Mouse (Mus musculus): ENCODE measurements around the gene Ubtd1.

Gene Ubtd1

DNA sequence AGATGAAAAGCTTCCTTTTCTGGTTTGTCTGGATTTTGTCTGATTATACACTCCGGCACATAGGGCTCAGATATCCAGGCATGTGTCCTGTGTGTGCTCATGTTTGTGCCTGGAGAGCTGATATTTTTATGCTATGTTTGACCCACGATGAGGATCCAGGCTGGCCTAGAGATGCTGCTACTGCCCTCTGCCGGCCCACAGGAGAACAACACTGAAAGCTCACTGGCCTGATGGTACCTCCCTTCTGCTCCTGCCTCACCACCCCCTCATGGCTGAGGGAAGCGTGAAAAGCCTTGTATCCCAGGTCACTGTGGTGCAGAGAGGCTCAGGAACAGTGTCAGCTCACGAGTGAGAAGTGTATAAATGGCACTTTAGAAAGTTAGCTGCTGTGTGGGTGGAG lies 44.6 kb downstream of the Ubtd1 start:
- DNase-seq: peak; percentile 74

DNA sequence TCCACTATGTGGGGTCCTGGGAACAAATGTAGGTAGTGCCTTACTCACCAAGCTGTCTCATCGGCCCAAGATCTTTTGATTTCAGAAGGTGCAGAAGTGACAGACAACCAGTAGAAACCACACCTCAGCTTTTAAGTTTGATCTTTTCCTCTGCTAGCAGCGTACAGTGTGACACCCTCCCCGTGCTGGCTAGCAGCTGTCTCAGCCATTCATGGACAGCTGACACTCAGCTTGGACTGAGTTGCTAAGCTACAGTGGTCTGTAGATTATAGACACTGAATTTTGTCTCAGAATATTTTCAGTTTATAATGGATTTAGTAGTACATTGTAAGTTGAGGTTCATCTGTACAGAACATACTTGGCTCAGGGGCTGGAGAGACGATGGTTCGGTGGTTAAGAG lies 49.5 kb downstream of the Ubtd1 start:
- DNase-seq: no peak

DNA sequence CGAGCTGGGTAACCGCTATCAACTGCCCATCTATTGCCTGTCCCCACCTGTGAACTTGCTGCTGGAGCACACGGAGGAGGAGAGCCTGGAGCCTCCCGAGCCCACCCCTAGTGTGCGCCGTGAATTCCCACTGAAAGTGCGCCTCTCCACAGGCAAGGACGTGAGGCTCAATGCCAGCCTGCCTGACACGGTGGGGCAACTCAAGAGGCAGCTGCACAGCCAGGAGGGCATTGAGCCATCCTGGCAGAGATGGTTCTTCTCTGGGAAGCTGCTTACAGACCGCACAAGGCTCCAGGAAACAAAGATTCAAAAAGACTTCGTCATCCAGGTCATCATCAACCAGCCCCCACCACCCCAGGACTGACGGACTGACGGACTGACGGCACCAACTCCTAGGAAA lies 52.0 kb downstream of the Ubtd1 start:
- no peak for DNase-seq

DNA sequence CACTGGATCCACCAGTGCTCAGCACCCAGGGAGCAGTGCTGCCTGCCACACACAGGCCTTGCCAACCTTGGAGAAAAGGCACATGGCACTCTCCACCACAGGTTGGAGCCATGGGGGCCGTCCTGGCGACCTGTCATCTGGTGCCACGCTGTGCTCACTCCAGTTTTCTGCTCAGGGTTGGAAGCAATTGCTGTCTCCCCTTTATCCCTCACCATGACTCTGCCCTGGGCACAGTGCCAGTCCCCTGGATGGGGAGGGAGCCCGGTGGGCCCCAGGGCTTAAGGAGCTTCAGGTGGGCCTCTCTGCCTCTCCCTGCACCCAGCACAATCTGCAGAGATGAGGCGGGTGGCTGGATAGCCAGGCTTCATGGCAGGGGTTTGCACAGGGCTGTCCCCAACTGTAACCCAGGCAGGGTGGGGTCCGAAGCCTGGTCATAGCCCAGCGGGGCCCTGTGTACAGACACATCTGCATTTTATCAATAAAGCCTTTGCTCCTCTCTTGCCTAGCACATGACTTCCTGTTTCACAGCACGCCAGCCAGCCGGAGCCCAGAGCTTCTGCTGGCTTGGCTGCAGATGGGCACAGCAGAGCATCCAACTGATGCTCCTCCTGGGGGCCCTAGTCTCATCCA lies 52.7 kb downstream of the Ubtd1 start:
- no peak for DNase-seq

DNA sequence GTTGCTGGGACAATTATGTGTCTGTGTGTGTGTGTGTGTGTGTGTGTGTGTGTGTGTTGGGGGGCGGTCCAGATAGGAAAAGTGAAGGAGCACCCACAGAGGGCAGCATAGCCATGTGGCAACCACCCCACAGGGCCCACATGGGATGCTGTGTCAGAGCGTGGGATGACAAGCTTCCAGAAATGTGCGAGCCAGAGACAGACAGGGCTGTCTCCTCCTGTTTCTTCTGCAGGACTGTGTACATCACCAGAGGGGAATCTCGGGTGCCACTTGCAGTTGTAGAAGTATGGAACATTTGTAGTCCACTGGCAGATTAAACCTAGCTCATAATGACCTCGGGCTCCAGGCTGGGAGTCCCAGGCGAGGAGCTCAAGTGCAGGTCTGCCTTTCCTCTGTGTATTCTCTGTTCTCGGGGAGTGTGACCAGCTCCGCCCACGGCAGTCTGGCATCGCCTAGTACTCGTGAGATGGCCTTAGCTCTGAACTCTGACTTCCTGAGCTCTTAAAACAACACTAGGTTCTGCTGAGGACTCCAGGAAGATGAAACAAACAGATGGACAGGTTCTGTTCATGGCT lies 53.4 kb downstream of the Ubtd1 start:
- no peak for DNase-seq

DNA sequence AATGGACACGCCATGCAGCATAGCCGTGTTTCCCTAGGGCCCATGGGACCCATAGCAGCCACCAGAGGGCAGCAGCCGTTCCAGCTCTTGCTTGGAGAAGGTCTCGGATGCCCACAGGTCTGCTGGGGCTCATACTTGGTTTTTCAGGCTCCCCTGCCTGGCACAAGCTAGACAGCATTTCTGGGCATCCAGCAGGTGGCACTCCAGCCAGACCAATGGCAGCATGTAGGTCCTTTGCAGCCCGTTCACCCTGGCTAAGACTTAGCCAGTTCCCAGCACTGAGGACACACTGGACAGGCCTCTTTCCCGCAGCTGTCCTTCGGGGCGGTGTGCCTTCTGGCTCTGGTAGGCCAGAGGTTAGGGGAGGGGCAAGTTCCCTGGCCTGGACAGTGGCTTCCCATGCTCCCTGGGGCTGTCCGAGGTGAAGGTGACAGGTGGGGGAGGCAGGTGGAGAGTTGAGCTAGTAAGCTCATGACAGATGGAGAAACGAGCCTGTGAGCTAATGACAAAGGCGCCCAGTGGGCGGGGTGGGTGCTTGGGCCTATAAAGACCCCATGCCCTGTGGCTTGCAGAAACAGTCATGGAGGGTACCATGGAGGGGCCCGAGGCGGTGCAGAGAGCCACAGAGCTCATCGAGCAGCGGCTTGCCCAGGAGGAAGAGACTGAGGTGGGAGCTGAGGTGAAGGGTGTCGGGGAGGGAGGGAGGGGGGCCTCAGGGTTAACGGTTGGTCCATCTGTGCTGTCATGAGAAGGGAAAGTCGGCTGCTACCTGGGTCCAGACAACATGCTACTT lies 54.1 kb downstream of the Ubtd1 start, which contains the start of gene Ankrd2:
Gene Ankrd2 (plus strand): TSS at position 545 of the 793 bp plus-strand sequence.
- peak; percentile 95 for DNase-seq

DNA sequence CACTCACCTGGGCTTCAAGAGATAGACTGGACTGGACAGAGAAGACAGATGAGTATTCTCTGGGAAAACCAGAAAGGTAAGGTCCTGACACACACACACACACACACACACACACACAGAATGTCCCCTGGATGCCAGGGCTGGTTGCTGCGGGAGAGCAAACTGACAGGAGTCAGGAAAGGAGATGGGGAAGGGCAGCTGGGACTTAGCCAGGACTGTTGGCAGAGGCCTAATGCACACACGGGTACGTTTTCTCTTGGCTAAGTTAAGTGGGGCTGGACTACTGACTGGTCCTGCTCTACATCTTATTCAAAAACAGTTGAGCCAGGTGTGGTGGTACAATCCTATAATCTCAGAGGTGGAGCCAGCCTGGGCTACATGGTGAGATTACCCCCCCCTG lies 54.8 kb downstream of the Ubtd1 start:
- no peak for DNase-seq

DNA sequence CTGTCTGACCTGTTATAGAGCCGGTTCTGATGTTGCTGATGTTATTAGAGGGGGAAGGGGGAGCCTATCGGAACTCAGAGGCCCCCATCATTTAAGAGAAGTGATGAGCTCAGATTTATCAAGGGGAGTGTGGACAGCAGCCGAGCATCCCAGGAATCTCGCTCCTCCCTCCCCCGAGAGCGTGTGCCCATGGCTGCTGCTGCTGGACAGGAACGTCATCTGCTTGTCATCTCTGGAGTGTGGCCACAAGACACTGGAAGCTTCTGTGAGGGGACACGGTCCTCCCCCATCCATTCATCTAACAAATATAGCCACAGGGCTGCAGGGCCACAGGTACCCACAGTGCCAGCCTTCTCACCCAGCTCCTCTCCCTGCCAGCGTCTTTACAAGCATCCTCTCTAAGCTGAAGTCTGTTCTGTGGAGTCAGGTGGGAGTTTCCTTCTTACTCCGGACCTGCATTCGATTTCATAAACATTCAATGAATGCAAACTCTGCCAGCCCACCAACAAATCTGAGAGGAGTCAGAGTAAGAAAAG lies 55.7 kb downstream of the Ubtd1 start:
- DNase-seq: no peak

DNA sequence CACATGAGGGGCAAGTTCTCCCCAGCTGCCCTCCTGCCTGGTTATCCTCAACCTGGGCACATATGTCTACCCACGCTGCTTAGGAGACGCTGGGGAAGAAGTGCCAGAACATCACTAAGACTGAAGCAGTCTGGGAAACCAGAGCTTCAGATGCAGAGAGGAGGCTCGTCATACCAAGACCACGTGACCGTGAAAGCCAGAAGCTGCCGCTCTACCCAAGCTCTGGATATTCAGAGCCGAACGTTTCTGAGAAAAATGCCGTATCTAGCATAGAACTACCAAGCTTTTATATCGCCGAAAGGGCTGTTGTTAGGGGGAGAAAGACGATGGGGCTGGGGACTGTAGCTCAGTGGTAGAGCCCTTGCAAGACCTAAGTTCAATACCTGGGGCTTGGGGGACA lies 56.7 kb downstream of the Ubtd1 start:
- no peak for DNase-seq

DNA sequence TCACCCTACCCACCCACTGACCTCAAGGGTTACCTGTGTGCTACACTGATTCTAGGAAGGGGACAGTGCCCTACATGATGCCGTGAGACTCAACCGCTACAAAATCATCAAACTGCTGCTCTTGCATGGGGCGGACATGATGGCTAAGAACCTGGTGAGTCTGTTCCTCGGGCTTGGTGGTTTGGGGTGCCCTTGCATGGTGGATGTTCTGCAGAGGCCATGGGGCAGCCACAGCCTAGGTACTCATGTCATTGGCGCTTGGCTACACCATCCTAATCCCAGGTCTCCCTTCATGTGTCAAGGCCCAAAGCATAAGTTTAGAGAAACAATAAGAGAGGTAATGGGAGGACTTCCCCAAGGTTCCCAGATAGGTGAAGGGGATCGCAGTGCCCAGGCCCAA lies 62.4 kb downstream of the Ubtd1 start:
- no peak for DNase-seq

DNA sequence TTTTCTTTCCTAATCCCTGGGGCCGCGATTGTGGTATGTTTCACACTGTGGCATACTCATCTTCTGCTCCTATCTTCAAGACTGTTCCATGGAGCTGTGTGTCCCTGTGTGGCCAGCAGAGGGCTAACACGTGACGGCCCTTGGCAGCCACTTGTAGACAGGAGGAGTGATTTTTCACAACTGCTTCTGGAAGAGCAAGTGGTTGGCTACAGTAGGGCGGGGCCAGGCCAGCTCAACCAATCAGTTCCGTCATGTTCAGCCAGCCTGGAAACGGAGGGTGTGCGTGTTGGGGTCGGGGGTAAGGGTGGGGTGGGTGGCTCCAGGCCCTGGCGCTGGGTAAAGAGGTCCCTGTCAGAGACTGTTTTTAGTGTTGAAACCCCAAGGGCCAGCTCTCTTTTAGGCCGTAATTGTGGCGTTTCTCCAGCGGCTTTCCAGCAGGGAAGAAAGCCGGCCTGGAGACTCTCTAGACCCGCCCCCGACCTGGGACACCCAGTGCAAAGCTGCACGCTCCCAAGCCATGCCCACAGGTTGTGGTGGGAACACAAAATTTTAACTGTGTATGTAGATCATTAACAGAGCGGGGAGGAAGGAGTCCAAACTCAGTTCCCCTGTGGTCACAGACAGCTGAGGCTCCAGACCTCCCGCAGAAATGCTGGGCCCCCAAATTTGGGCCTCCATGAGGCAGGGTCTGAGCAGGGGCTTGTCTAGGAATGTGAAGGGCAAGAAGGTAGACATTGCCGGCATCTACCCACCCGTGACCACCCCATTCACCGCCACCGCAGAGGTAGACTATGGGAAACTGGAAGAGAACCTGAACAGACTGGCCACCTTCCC lies 63.9 kb downstream of the Ubtd1 start, which contains the start of gene Hoga1:
Gene Hoga1 (plus strand): TSS at position 342 of the 834 bp plus-strand sequence.
- DNase-seq: peak; percentile 92

DNA sequence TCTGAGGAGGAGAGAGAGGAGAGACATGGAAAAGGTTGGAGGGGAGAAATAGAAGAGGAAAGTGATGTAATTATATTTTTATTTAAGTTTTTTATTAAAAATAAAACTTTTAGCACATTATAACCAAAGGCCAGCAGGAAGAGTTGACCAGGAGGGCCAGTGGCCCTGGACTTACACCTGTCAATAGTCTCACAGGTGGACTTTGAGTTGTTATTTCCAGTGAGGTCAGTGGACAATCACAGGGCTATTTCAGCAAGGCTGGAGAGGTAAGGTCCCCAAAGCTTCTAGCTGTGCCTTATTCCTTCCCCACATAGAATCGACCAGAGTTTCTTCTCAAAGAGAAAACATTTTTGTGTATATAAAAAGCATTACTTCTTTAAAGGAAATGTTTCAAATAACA lies 68.7 kb downstream of the Ubtd1 start:
- DNase-seq: no peak

DNA sequence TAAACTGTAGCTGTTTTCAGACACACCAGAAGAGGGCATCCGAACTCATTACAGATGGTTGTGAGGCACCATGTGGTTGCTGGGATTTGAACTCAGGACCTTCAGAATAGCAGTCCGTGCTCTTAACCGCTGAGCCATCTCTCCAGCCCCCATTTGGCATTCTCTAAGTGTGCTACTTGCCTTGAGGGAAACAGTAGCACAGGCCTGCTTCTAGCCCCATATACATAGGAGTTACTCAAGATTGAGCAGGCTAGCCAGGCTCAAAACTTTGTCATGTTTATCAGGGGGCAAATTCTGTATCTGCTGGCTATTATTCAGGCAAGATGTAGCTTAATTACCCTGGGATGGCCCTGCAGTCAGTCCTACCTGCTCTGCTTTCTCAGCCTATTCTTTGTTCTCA lies 69.8 kb downstream of the Ubtd1 start:
- DNase-seq: no peak

DNA sequence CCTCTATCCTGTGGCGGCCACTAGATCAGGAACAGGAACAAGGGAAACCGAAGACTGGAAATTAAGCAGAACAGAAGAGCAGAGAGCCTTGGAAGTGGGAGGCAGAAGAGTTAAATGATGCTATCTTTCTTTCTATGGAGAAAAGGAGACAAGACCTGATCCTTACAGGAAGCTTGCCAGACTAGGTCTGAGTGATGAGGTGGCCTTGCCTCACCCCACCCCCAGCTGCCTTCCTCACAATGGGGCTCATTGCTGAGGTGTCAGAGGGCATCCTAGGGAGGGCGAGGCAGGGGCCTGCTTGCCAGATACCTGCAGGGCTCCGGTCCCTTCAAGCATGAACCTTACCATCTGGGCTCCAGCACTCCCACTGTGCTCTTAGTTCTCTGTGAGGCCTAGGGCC lies 70.4 kb downstream of the Ubtd1 start, which contains the start of gene 4933411K16Rik:
Gene 4933411K16Rik (plus strand): TSS at position 301 of the 400 bp plus-strand sequence.
- no peak for DNase-seq

DNA sequence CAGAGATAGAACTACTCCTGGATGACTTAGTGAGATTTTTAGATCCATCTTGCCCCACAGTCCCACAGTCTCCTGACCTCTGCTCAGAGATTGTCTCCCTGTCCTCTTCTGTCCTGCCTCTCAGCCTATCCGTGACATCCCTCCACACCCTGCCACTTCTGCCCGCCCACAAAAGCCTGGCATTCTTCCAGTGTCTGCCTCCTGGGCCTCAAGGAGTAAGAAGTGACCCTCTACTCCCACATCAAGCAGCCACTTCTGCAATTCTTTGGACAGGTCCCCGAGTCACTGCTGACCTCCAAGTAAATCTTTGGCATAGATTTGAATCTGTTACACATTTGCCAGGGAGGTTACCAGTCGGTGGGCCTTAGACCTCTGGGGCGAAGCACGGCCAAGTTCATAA lies 72.7 kb downstream of the Ubtd1 start:
- peak; percentile 92 for DNase-seq

DNA sequence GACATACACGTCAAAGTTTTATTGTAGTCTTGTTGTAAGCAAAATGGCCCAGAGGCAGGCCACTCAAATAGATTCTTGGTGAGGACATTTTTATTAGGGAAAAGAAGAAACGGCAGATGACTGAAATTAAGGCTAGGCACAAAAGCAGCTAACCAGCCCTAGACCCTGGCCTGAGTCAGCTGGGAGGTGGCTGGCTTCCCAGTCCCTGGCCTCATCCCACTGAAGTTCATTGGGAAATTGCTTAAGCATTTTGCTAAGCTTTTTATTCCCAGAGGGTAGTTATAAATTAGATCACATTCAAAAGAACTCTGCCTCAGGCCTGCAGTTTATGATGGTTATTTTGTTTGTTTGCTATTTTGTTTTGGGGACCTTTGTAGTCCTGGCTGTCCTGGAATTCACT lies 74.3 kb downstream of the Ubtd1 start:
- no peak for DNase-seq

DNA sequence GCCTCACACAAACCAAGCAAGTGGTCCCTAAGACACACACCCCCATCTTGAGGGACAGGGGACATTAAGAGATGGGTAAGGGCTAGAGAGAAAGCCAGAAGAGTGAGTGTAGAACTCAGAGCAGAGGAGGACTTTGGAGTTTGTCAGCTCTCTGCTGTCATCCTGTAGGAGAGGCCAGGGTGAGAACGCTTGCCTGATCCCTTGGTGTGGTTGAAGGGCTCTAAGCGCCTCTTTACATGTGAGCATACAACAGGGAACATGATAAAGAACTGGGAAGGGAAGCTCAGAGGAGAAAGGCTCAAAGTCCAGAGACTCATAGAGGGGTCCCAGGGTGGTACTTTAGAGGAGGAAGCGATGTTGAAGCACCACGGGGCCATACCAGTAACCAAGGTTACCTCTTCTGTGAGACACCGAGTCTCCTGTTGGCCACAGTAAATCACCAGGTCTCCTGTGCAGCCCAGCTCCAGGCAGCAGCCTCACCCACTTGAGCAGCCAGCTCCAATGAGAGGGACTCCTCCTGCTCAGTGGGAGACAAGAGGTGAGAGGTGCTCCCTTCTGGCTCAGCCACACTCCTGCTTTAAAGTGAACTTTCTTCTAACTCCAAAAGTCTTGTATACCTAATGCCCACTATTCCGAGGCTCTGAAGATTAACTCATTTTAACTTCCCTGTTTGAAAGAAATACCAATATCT lies 75.3 kb downstream of the Ubtd1 start:
- no peak for DNase-seq

DNA sequence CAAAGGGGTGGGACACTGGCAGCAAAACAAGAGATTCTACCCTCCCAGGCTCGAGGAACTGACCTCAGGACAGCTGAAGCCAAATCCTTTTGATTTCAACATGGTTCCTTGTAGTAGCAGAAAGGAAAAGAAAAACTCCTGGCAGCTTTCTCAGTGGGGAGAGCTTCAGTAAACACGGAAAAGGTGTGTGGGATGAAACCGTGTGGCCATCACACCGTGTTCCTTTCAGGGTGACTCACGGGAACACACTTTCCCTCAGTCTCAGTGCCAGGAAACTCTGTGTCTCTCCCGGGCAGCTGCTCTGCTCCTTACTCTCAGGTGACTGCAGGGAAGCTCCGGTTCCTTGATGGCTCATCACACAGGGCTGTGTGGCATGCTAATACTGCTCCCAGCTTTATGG lies 76.9 kb downstream of the Ubtd1 start:
- no peak for DNase-seq

DNA sequence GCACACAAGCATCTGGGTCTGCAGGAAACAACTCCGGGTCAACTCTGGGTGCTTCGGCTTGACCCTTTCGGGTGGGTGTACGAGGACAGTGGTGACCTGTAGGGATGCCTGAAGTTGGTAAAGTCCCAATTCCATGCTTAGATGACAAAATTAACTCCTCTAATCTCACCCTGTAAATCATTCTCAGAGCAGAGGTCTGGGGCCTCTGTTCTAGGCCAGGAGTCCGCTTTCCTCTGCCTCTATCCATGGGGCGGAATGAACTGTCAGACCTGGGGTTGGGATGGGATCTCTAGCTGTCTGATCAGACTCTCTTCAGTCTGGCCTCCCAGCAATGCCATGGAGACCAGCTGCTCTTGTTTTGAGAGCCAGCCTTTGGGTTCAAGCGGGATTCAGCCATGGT lies 79.9 kb downstream of the Ubtd1 start:
- peak; percentile 75 for DNase-seq

DNA sequence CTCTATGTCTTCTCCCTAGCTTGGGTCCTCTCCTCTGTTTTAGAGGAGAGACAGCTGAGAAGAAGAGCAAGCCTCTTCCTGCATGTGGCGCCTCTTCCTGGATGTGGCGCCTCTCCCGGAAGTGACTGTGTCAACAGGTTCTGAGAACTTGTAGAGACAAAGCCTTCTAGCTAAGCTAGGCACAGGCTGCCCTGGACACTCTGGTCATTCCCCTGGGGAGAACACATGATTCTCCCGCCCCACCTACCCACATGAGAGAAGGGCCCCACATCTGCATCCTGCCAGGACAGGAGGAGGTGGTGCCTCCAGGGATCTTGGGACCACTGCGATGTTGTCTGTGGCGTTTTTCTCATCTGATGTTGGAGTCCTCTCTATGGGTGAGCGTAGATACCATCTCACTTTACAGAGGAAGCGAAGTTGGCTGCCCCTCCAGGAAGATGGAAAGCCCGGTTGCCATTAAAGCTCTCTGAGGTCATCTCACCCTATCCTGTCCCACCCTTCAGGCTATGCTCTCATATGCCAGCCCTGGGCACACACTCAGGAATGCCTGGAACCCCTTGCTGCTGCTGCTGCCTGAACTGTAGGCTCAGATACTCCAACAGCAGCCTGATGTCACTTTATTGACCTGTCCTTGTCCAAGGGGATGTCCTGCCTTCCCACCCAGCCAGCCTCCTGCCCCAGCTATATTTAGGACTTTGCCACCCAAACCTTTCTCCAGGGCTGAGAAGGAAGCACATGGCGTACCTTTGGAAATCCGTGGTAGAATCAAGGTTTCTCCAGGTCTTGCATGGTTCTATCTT lies 87.1 kb downstream of the Ubtd1 start:
- DNase-seq: no peak

DNA sequence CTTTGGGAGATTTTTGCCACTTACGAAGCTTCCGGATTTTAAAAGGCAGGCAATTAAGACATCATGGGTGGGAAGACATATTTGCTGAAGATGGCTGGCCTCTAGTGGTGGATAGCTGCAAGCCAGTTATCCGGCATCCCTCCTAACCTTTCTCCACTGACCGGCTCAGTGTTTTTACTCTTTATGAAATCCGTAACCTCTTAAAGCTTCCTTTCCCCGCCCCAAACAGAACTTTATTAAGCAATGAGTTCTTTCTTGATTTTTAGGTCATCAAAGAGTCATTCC lies 87.6 kb downstream of the Ubtd1 start:
- peak; percentile 44 for DNase-seq

DNA sequence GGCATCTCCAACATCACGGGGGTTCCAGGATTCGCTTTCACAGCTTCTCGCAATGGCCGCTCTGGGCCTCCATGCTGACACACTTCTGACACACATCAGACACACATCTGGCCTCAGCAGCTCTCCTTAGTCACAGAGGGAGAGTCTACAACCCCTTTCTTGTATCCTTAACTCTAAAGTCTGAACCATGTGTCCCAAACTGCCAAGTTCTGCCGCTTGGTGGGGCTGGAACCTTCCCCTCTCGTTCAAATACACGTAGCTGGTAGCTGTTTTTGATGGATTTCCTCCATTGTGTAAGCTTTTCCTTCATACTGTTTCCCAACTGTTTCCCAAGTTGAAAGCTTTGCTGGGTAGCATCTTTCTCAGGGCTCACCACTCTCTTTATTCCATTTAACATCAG lies 89.7 kb downstream of the Ubtd1 start:
- DNase-seq: no peak
